Mouse (Mus musculus) E14TG2a.4 (cell line): ENCODE measurements around the gene Gm38394.

Experiments
- H3K27me3 ChIP-seq: 2 replicates; pipeline ENCODE4 v1.6.1; 2014; ENCODE audit warnings: low read length, control low read depth; ENCODE audit not compliant: insufficient read depth
- H3K36me3 ChIP-seq: 2 replicates; pipeline ENCODE4 v1.6.1; 2014; ENCODE audit warnings: low read length, control low read depth; ENCODE audit not compliant: insufficient read depth
- H3K4me1 ChIP-seq: replicated peaks from 2 replicates; pipeline ENCODE4 v1.6.1; 2014; ENCODE audit warnings: low read depth, low read length, control low read depth
- H3K4me3 ChIP-seq: replicated peaks from 2 replicates; pipeline ENCODE4 v1.5.1; 2014; ENCODE audit warnings: mild to moderate bottlenecking, low read length
- H3K9me3 ChIP-seq: 2 replicates; pipeline ENCODE4 v1.6.1; 2014; ENCODE audit warnings: low read length, control low read depth
- CTCF ChIP-seq: conservative IDR thresholded peaks from 2 replicates; pipeline ENCODE4 v1.5.1; 2014; ENCODE audit warnings: low read length
- NANOG ChIP-seq: IDR thresholded peaks from 2 replicates; pipeline ENCODE4 v1.6.1; 2014; ENCODE audit warnings: borderline replicate concordance, low read length, mixed read lengths
- POU5F1 ChIP-seq: IDR thresholded peaks from 2 replicates; pipeline ENCODE4 v1.6.1; 2014; ENCODE audit warnings: low read length, borderline replicate concordance

Gene Gm38394

GRCm38 (mm10) chr1:133613817-133614216 lies 47.3 kb downstream of the Gm38394 start:
- peaks cover 12% of the 10 kb centered on the region for H3K4me1 ChIP-seq
- no peaks in the 10 kb centered on the region for H3K27me3 ChIP-seq
- TF ChIP-seq NANOG (no peak), CTCF (peak; percentile 82)
- peaks cover 17% of the 10 kb centered on the region for H3K36me3 ChIP-seq
- H3K4me3 ChIP-seq = no peak overlapping the region
- no peaks in the 10 kb centered on the region for H3K9me3 ChIP-seq

- H3K27me3 ChIP-seq = no peaks in the 10 kb centered on the region
- peaks cover 34% of the 10 kb centered on the region for H3K4me1 ChIP-seq
- TF ChIP-seq CTCF (no peak), POU5F1 (no peak), NANOG (no peak)
- H3K36me3 ChIP-seq = peaks cover 29% of the 10 kb centered on the region
- H3K4me3 ChIP-seq = no peak overlapping the region
- H3K9me3 ChIP-seq = no peaks in the 10 kb centered on the region
These were observed 49.7 kb downstream of the Gm38394 start for GRCm38 (mm10) chr1:133611436-133611835.

GRCm38 (mm10) chr1:133610601-133611000 lies 50.5 kb downstream of the Gm38394 start:
- no peaks in the 10 kb centered on the region for H3K9me3 ChIP-seq
- H3K27me3 ChIP-seq = no peaks in the 10 kb centered on the region
- TF ChIP-seq NANOG = no peak
- TF ChIP-seq CTCF = no peak
- TF ChIP-seq POU5F1 = no peak

GRCm38 (mm10) chr1:133609771-133610502 lies 51.2 kb downstream of the Gm38394 start, which contains the start of gene Snrpe:
TSS of gene Snrpe (minus strand) at chr1:133610291.
- Histone ChIP-seq H3K9me3 (no peaks in the 10 kb centered on the region), H3K4me3 (peak within 1 kb of the TSS; percentile 98), H3K36me3 (peaks cover 38% of the 10 kb centered on the region), H3K27me3 (no peaks in the 10 kb centered on the region), H3K4me1 (peaks cover 34% of the 10 kb centered on the region)
- TF ChIP-seq POU5F1 = no peak
- TF ChIP-seq CTCF = peak; percentile 87

More at GRCm38 (mm10) chr1:133610601-133611000, 50.5 kb downstream of the Gm38394 start:
- Histone ChIP-seq H3K4me3 (0 out of 2 replicates have a peak overlapping the region, but pooled peaks have one; percentile 98), H3K4me1 (peaks cover 34% of the 10 kb centered on the region), H3K36me3 (peaks cover 31% of the 10 kb centered on the region)

GRCm38 (mm10) chr1:133603174-133603573 lies 57.9 kb downstream of the Gm38394 start:
- H3K36me3 ChIP-seq = peaks cover 94% of the 10 kb centered on the region
- H3K4me1 ChIP-seq = peaks cover 30% of the 10 kb centered on the region
- no peak for TF ChIP-seq NANOG
- TF ChIP-seq CTCF = no peak
- no peak for TF ChIP-seq POU5F1
- H3K27me3 ChIP-seq = no peaks in the 10 kb centered on the region
- no peak overlapping the region for H3K4me3 ChIP-seq
- H3K9me3 ChIP-seq = no peaks in the 10 kb centered on the region

- no peaks in the 10 kb centered on the region for H3K27me3 ChIP-seq
- H3K9me3 ChIP-seq = no peaks in the 10 kb centered on the region
- H3K4me1 ChIP-seq = peaks cover 20% of the 10 kb centered on the region
- no peak for TF ChIP-seq POU5F1
- TF ChIP-seq CTCF = no peak
- no peak for TF ChIP-seq NANOG
- H3K36me3 ChIP-seq = peaks cover 32% of the 10 kb centered on the region
- no peak overlapping the region for H3K4me3 ChIP-seq
These were observed 64.7 kb downstream of the Gm38394 start for GRCm38 (mm10) chr1:133596298-133597007.

GRCm38 (mm10) chr1:133585995-133586537 lies 75.1 kb downstream of the Gm38394 start:
- Histone ChIP-seq H3K27me3 (peaks cover 3% of the 10 kb centered on the region; the same call in 1 of the 2 replicates), H3K4me1 (0 out of 2 replicates have a peak, but pooled peaks cover 3% of the 10 kb centered on the region), H3K36me3 (no peaks in the 10 kb centered on the region), H3K9me3 (no peaks in the 10 kb centered on the region), H3K4me3 (no peak overlapping the region)
- no peak for TF ChIP-seq NANOG
- no peak for TF ChIP-seq POU5F1
- no peak for TF ChIP-seq CTCF

- TF ChIP-seq CTCF (no peak), POU5F1 (no peak), NANOG (no peak)
- no peak overlapping the region for H3K4me3 ChIP-seq
- peaks cover 9% of the 10 kb centered on the region for H3K9me3 ChIP-seq
- H3K4me1 ChIP-seq = no peaks in the 10 kb centered on the region
- no peaks in the 10 kb centered on the region for H3K27me3 ChIP-seq
- no peaks in the 10 kb centered on the region for H3K36me3 ChIP-seq
These were observed 89.8 kb downstream of the Gm38394 start for GRCm38 (mm10) chr1:133571293-133571692.
